Mouse (Mus musculus): ENCODE measurements at regions not wholly inside any gene's neighbourhood (a gene's known extent, or its start where the extent isn't known, plus 50 kb on each side); places are given as distances from the start of the nearest gene placed in this dataset.

DNA sequence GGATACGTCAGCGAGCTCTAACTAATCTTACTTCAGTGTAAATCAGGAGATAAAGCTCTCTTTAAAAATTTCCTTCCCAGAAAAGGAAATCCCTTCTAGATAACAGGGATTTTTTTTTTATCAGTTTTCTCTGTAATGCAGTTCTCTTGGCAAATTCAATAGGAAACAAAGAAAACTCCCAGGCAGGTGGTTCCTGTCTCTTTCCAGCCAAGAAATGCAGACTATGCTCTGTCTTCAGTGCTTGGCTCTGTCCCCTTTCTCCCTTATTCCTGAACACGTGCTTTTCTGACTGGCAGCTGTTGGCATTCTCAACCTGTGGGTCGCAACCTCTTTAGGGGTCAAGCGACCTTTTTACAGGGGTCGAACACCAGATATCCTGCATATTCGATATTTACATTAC lies 121.5 kb downstream of the Gm5426 start:
- H3K36me3 ChIP-seq = no peaks in the 10 kb centered on the region
- no peaks in the 10 kb centered on the region for H3K9me3 ChIP-seq
- no peak overlapping the region for H3K4me2 ChIP-seq
- WGBS = 68% methylated on average over 7 of the region's 7 CpGs
- peaks cover under 1% of the 10 kb centered on the region; the same call in 1 of the 2 replicates for H3K4me1 ChIP-seq
- no peak for ATAC-seq (ENCODE audit: borderline replicate concordance, extremely low read depth, low FRiP score, low TSS enrichment)
- no peak overlapping the region for H3K27ac ChIP-seq
- H3K4me3 ChIP-seq = no peak overlapping the region
- no peak overlapping the region for H3K9ac ChIP-seq
- H3K27me3 ChIP-seq = no peaks in the 10 kb centered on the region

DNA sequence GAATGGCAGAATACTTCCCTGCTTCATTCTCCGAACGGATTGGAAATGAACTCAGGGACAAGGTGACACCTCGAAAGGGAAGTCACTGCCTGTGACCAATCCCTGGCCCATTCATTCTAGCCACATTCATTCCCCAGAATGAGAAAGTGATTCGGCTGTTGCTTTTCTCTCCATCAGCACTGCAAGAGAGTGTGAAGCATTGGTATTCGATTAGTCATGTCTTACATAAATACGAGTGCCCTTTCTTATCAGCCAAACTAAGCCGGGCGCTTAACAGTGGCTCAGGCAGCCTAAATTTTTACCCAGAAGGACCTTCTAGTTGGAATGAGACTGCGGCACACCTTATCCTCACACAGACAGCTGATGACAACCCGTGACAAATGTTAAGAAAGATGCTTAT lies 122.8 kb downstream of the Gm5426 start:
- no peak overlapping the region for H3K4me2 ChIP-seq
- no peaks in the 10 kb centered on the region for H3K36me3 ChIP-seq
- H3K27me3 ChIP-seq = no peaks in the 10 kb centered on the region
- H3K27ac ChIP-seq = no peak overlapping the region
- no peak for ATAC-seq (ENCODE audit: borderline replicate concordance, extremely low read depth, low FRiP score, low TSS enrichment)
- 51% methylated on average over 10 of the region's 10 CpGs for WGBS
- peaks cover 11% of the 10 kb centered on the region for H3K4me1 ChIP-seq
- no peak overlapping the region for H3K9ac ChIP-seq
- no peaks in the 10 kb centered on the region for H3K9me3 ChIP-seq
- H3K4me3 ChIP-seq = no peak overlapping the region

GRCm38 (mm10) chr10:96259648-96260047 lies 123.2 kb downstream of the Gm5426 start:
- no peak for ATAC-seq (ENCODE audit: borderline replicate concordance, extremely low read depth, low FRiP score, low TSS enrichment)
- 88% methylated on average over 8 of the region's 8 CpGs for WGBS

DNA sequence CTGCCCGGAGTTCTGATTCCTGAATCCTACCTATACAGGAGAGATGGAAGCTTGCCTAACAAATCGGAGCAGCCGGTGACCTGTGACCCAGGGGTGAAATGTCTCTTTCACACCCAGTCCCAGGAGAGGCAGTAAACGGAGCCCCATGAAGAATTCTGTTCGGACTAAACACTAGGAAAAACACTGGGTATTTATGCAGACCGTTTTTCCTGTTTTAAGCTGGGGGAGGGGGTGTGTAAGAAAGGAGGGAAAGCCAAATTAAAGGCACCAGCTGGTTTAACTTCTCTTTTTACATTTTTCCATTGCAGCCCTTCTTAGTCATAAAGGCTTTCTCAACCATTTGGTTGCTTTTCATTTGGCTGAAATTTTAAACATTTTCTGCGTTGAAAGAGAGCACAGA lies 127.1 kb downstream of the Gm5426 start:
- no peak; the same call in 1 of the 2 replicates for ATAC-seq (ENCODE audit: borderline replicate concordance, extremely low read depth, low FRiP score, low TSS enrichment)
- Histone ChIP-seq H3K9ac (no peak overlapping the region), H3K9me3 (no peaks in the 10 kb centered on the region), H3K4me2 (peak overlapping the region; percentile 24; the same call in 1 of the 2 replicates), H3K27me3 (no peaks in the 10 kb centered on the region), H3K4me1 (peaks cover 46% of the 10 kb centered on the region), H3K27ac (peak overlapping the region; percentile 89), H3K36me3 (no peaks in the 10 kb centered on the region), H3K4me3 (no peak overlapping the region)
- WGBS = 7% methylated on average over 7 of the region's 7 CpGs

More at GRCm38 (mm10) chr10:96259648-96260047, 123.2 kb downstream of the Gm5426 start:
- Histone ChIP-seq H3K4me3 (no peak overlapping the region), H3K4me2 (no peak overlapping the region), H3K27ac (no peak overlapping the region), H3K9ac (no peak overlapping the region), H3K36me3 (no peaks in the 10 kb centered on the region), H3K9me3 (no peaks in the 10 kb centered on the region), H3K27me3 (no peaks in the 10 kb centered on the region), H3K4me1 (peaks cover 15% of the 10 kb centered on the region)

- H3K27me3 ChIP-seq = no peaks in the 10 kb centered on the region
- H3K9ac ChIP-seq = no peak overlapping the region
- H3K36me3 ChIP-seq = no peaks in the 10 kb centered on the region
- H3K4me1 ChIP-seq = peaks cover 48% of the 10 kb centered on the region
- peak overlapping the region; percentile 18; the same call in 1 of the 2 replicates for H3K4me2 ChIP-seq
- peak overlapping the region; percentile 89 for H3K27ac ChIP-seq
- ATAC-seq (ENCODE audit: borderline replicate concordance, extremely low read depth, low FRiP score, low TSS enrichment) = peak; percentile 16; the same call in 1 of the 2 replicates
- 5% methylated on average over 5 of the region's 5 CpGs for WGBS
- no peak overlapping the region for H3K4me3 ChIP-seq
- H3K9me3 ChIP-seq = no peaks in the 10 kb centered on the region
Measured at GRCm38 (mm10) chr10:96264433-96264832, 128.0 kb downstream of the Gm5426 start.

DNA sequence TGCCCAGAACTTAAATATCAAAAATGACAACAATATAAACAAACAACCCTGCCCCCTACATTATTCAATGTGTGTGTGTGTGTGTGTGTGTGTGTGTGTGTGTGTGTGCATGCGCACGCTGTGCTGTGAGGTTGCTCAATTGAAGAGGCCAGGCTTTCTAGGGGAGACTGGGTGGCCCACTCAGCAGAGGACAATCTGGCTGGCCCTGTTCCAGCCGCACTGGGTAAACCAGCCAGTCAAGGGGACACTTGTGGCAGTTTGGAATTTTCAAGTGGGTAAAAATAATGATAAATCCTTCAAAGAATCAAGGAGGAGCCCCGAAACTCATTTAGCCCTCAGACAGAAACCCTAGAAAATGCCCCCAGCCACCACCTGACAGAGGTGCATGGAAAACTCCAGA lies 128.5 kb downstream of the Gm5426 start:
- Histone ChIP-seq H3K27me3 (no peaks in the 10 kb centered on the region), H3K36me3 (no peaks in the 10 kb centered on the region), H3K4me2 (peak overlapping the region; percentile 18; the same call in 1 of the 2 replicates), H3K4me1 (peaks cover 48% of the 10 kb centered on the region), H3K27ac (peak overlapping the region; percentile 89), H3K9ac (no peak overlapping the region), H3K9me3 (no peaks in the 10 kb centered on the region), H3K4me3 (no peak overlapping the region)
- peak; percentile 81 for ATAC-seq (ENCODE audit: borderline replicate concordance, extremely low read depth, low FRiP score, low TSS enrichment)
- WGBS = 29% methylated on average over 4 of the region's 4 CpGs

DNA sequence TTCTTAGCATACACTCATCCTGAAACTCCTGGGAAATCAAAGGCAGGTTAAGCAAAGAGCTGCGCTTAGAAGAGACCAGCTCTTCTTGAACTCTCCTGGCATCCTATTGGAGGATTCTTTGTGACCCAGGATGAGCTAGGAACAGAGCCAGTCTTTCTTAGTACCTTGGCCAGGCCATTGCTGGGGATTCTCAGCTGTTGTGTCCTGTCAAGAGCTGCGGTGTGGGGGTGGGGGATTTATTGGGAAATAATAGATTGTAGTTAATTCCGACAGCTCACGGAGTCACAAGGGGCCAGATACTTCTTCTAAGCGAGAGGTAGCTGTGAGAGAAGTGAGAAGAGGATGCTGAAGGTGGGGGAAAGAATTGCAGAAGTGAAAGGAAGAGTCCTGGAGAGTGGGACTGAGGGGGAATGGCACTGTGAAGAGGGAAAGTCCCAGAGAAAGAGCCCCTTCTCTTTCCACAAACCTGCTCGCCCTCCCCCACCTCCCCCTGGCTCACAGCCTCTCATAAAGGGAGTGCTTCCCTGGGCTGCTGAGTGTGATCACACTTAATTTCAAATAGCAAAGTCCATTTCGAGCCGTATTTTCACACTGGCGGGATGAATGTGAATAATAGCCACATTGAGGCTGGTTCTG lies 129.8 kb downstream of the Gm5426 start:
- no peak overlapping the region for H3K9ac ChIP-seq
- peaks cover 48% of the 10 kb centered on the region for H3K4me1 ChIP-seq
- H3K4me3 ChIP-seq = no peak overlapping the region
- no peaks in the 10 kb centered on the region for H3K9me3 ChIP-seq
- no peaks in the 10 kb centered on the region for H3K27me3 ChIP-seq
- 52% methylated on average over 9 of the region's 9 CpGs for WGBS
- no peaks in the 10 kb centered on the region for H3K36me3 ChIP-seq
- no peak overlapping the region for H3K4me2 ChIP-seq
- no peak; the same call in 1 of the 2 replicates for ATAC-seq (ENCODE audit: borderline replicate concordance, extremely low read depth, low FRiP score, low TSS enrichment)
- H3K27ac ChIP-seq = peak overlapping the region; percentile 89; the same call in 1 of the 2 replicates

GRCm38 (mm10) chr10:96267603-96268002 lies 131.2 kb downstream of the Gm5426 start:
- Histone ChIP-seq H3K27me3 (no peaks in the 10 kb centered on the region), H3K4me1 (peaks cover 48% of the 10 kb centered on the region), H3K4me2 (no peak overlapping the region), H3K9me3 (no peaks in the 10 kb centered on the region), H3K36me3 (no peaks in the 10 kb centered on the region), H3K27ac (no peak overlapping the region), H3K9ac (no peak overlapping the region), H3K4me3 (no peak overlapping the region)
- 71% methylated on average over 4 of the region's 4 CpGs for WGBS
- no peak for ATAC-seq (ENCODE audit: borderline replicate concordance, extremely low read depth, low FRiP score, low TSS enrichment)

- no peak overlapping the region for H3K4me3 ChIP-seq
- H3K9ac ChIP-seq = no peak overlapping the region
- H3K27me3 ChIP-seq = no peaks in the 10 kb centered on the region
- H3K4me2 ChIP-seq = no peak overlapping the region
- no peaks in the 10 kb centered on the region for H3K9me3 ChIP-seq
- no peaks in the 10 kb centered on the region for H3K36me3 ChIP-seq
- 0 out of 2 replicates have a peak, but pooled peaks cover 3% of the 10 kb centered on the region for H3K4me1 ChIP-seq
- whole genome bisulfite sequencing = 80% methylated on average over 7 of the region's 7 CpGs
- ATAC-seq (ENCODE audit: borderline replicate concordance, extremely low read depth, low FRiP score, low TSS enrichment) = no peak
- no peak overlapping the region for H3K27ac ChIP-seq
Measured at GRCm38 (mm10) chr10:96273607-96274365, 137.4 kb downstream of the Gm5426 start.

- no peaks in the 10 kb centered on the region for H3K27me3 ChIP-seq
- H3K36me3 ChIP-seq = no peaks in the 10 kb centered on the region
- no peak overlapping the region for H3K9ac ChIP-seq
- H3K4me1 ChIP-seq = no peaks in the 10 kb centered on the region
- peak overlapping the region; percentile 59 for H3K27ac ChIP-seq
- no peaks in the 10 kb centered on the region for H3K9me3 ChIP-seq
- no peak overlapping the region for H3K4me3 ChIP-seq
- peak; percentile 79; the same call in 1 of the 2 replicates for ATAC-seq (ENCODE audit: borderline replicate concordance, extremely low read depth, low FRiP score, low TSS enrichment)
- WGBS = 41% methylated on average over 6 of the region's 6 CpGs
- no peak overlapping the region for H3K4me2 ChIP-seq
Measured at GRCm38 (mm10) chr10:96280149-96280548, 143.7 kb downstream of the Gm5426 start.

- WGBS = 69% methylated on average over 10 of the region's 10 CpGs
Measured at GRCm38 (mm10) chr10:96285407-96286093, 149.1 kb downstream of the Gm5426 start.

GRCm38 (mm10) chr10:96286094-96286485 lies 149.7 kb downstream of the Gm5426 start:
- ATAC-seq (ENCODE audit: borderline replicate concordance, extremely low read depth, low FRiP score, low TSS enrichment) = no peak
- H3K9ac ChIP-seq = no peak overlapping the region
- 77% methylated on average over 2 of the region's 2 CpGs for WGBS
- H3K4me1 ChIP-seq = no peaks in the 10 kb centered on the region
- no peak overlapping the region for H3K4me2 ChIP-seq
- no peaks in the 10 kb centered on the region for H3K9me3 ChIP-seq
- H3K4me3 ChIP-seq = no peak overlapping the region
- H3K27ac ChIP-seq = no peak overlapping the region
- no peaks in the 10 kb centered on the region for H3K27me3 ChIP-seq
- no peaks in the 10 kb centered on the region for H3K36me3 ChIP-seq

More at GRCm38 (mm10) chr10:96285407-96286093, 149.1 kb downstream of the Gm5426 start:
- Histone ChIP-seq H3K9me3 (no peaks in the 10 kb centered on the region), H3K36me3 (no peaks in the 10 kb centered on the region), H3K27ac (no peak overlapping the region), H3K27me3 (no peaks in the 10 kb centered on the region), H3K4me1 (no peaks in the 10 kb centered on the region), H3K4me3 (no peak overlapping the region), H3K9ac (no peak overlapping the region), H3K4me2 (no peak overlapping the region)
- ATAC-seq (ENCODE audit: borderline replicate concordance, extremely low read depth, low FRiP score, low TSS enrichment) = no peak

Measured in lung, embryonic 15.5 days (tissue).